Mouse (Mus musculus) ES-Bruce4 (cell line): ENCODE data around the gene Myl10. TPM values are rescaled to one million over a fixed set of nuclear protein-coding genes. Genes with fewer than 3 reads are reported as not detected.

Source experiments
- H3K27ac ChIP-seq: 2 replicates; pipeline ENCODE4 v1.5.1; 2012; ENCODE audit warnings: low read length, inconsistent platforms; ENCODE audit not compliant: insufficient read depth
- H3K27me3 ChIP-seq: 2 replicates; pipeline ENCODE4 v1.6.1; 2012; ENCODE audit warnings: mild to moderate bottlenecking, low read length, inconsistent platforms; ENCODE audit not compliant: control insufficient read depth, poor library complexity, insufficient read depth, severe bottlenecking
- H3K36me3 ChIP-seq: 2 replicates; pipeline ENCODE4 v1.6.1; 2012; ENCODE audit warnings: inconsistent platforms, mild to moderate bottlenecking, low read length, moderate library complexity; ENCODE audit not compliant: control insufficient read depth, poor library complexity, insufficient read depth, severe bottlenecking
- H3K4me1 ChIP-seq: one replicate; pipeline ENCODE4 v1.8.1; 2011; ENCODE audit warnings: low read length; ENCODE audit not compliant: control insufficient read depth, insufficient read depth
- H3K4me3 ChIP-seq: 2 replicates; pipeline ENCODE4 v1.5.1; 2011; ENCODE audit warnings: low read depth, mild to moderate bottlenecking, low read length
- H3K9ac ChIP-seq: 2 replicates; pipeline ENCODE4 v1.6.1; 2012; ENCODE audit warnings: low read depth, mild to moderate bottlenecking, inconsistent platforms; ENCODE audit not compliant: poor library complexity, severe bottlenecking
- H3K9me3 ChIP-seq: replicated peaks from 2 replicates; pipeline ENCODE4 v1.6.1; 2012; ENCODE audit warnings: mild to moderate bottlenecking, low read length, inconsistent platforms; ENCODE audit not compliant: control insufficient read depth, poor library complexity, insufficient read depth, severe bottlenecking
- CTCF ChIP-seq: IDR thresholded peaks from one replicate; pipeline ENCODE4 v1.8.1; 2011; ENCODE audit warnings: low read depth, low read length
- EP300 ChIP-seq: IDR thresholded peaks from 2 replicates; pipeline ENCODE4 v1.6.1; 2011; ENCODE audit warnings: low read depth, low read length; ENCODE audit not compliant: insufficient read depth
- POLR2A ChIP-seq: IDR thresholded peaks from one replicate; pipeline ENCODE4 v1.8.1; 2011; ENCODE audit warnings: low read length; ENCODE audit not compliant: insufficient read depth
- polyA plus RNA-seq: library from polyadenylated mRNA; stranded (reverse); fragments of >200 nt; gene quantifications from 2 replicates; pipeline ENCODE4 v1.2.4, GENCODE M21; 2011; ENCODE audit warnings: low read depth; ENCODE audit not compliant: missing spikeins, insufficient read depth, insufficient read length

Gene Myl10
- polyA plus RNA-seq, 1 experiment: not detected

DNA sequence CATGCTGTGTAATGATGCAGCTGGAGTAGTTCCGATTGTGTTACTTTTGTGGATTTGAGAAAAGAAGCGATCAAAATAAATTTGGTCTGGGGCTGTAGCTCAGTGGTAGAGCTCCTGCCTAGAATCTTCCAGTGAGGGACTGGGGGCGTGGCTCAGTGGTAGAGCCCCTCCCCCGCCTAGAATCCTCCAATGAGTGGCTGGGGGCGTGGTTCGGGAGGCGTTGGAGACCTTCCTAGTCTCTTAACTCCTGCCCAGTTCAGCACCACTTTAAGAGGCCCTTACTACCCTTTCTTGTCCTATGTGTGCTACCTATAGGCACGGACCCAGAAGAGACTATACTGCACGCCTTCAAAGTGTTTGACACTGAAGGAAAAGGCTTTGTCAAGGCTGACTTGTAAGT lies 4.7 kb downstream of the Myl10 start:
- no peaks in the 10 kb centered on the region for H3K4me1 ChIP-seq
- no peaks in the 10 kb centered on the region for H3K36me3 ChIP-seq
- H3K4me3 ChIP-seq: no peak overlapping the region
- no peak overlapping the region for H3K27ac ChIP-seq
- TF ChIP-seq POLR2A (no peak), EP300 (no peak), CTCF (no peak)
- no peaks in the 10 kb centered on the region for H3K27me3 ChIP-seq
- no peak overlapping the region for H3K9ac ChIP-seq
- H3K9me3 ChIP-seq: no peaks in the 10 kb centered on the region

DNA sequence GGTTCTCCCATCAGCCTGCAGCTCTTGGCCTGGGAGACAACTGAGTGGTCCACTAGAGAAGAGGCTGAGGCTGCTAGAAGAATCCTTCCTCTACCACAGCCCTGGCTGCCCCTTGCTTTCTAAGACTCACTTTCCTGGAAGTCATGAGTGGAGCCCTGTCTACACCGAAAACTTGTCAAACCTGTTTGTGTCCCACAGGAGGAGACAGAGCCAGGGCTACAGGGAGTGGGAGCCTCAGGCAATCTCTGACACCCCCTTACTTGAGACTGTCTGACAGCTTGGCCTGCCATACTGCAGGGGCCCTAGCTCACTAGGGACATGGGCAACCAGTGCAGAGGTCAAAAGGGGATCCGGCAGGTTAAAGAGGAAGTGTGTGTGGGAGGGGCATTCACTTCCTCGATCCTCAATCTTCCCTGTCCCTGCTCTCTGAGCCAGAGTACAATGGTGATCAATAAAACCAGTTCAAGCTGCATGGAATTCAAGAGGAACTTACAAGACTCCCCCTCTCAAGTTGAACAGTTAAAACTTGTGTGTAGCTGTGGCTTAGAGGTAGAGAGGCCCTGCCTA lies 9.3 kb downstream of the Myl10 start:
- TF ChIP-seq CTCF: no peak

DNA sequence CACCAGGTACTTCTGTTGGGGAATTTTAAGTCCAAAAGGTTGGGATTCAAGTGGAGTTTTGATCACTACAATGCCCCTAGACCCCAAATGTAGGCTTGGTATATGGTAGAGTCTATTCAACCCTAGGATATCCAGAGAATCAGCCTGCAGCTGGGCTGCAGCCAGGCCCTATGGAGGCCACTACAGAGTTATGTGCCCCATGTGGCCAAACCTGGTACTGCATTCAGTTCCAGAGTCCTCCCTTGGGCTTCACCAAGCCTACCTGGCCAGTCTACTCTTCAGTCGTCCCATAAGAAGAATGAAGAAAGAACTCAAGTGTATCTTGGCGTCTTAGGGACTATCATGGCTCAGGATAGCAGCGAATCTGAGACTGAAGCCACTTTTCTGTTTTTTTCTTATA lies 10.8 kb downstream of the Myl10 start:
- no peak overlapping the region for H3K4me3 ChIP-seq
- H3K27ac ChIP-seq: no peak overlapping the region
- TF ChIP-seq EP300: no peak
- TF ChIP-seq CTCF: peak; percentile 59
- no peaks in the 10 kb centered on the region for H3K9me3 ChIP-seq
- H3K9ac ChIP-seq: no peak overlapping the region
- no peaks in the 10 kb centered on the region for H3K4me1 ChIP-seq
- no peaks in the 10 kb centered on the region for H3K27me3 ChIP-seq
- no peaks in the 10 kb centered on the region for H3K36me3 ChIP-seq

More for the DNA sequence above, 9.3 kb downstream of the Myl10 start:
- H3K9ac ChIP-seq: no peak overlapping the region
- no peaks in the 10 kb centered on the region for H3K4me1 ChIP-seq
- H3K9me3 ChIP-seq: no peaks in the 10 kb centered on the region
- no peaks in the 10 kb centered on the region for H3K36me3 ChIP-seq
- H3K27me3 ChIP-seq: no peaks in the 10 kb centered on the region
- H3K27ac ChIP-seq: no peak overlapping the region
- no peak overlapping the region for H3K4me3 ChIP-seq

DNA sequence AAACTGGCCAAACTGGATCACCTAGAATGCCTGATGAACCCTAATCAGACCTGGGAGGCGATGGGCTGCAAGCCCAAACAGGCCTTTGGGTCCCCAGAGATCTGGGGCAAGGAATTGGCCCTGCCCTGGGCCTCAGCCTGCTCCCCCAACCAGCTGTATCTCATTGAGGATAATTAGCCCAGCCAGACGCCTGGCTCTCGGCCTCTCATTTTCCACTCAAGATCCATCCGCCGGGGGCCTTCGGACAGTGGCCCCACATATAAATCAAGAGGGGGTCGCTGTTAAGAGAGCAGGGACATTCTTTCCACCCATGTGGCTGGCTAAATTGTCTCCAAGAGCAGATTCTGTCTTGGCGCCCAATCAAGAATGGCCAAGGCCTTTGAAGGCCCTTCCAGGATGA lies 11.2 kb downstream of the Myl10 start:
- Histone ChIP-seq H3K4me1 (no peaks in the 10 kb centered on the region), H3K27me3 (no peaks in the 10 kb centered on the region), H3K27ac (no peak overlapping the region), H3K4me3 (no peak overlapping the region), H3K36me3 (no peaks in the 10 kb centered on the region), H3K9ac (no peak overlapping the region), H3K9me3 (no peaks in the 10 kb centered on the region)
- TF ChIP-seq EP300 (no peak), CTCF (no peak), POLR2A (no peak)

DNA sequence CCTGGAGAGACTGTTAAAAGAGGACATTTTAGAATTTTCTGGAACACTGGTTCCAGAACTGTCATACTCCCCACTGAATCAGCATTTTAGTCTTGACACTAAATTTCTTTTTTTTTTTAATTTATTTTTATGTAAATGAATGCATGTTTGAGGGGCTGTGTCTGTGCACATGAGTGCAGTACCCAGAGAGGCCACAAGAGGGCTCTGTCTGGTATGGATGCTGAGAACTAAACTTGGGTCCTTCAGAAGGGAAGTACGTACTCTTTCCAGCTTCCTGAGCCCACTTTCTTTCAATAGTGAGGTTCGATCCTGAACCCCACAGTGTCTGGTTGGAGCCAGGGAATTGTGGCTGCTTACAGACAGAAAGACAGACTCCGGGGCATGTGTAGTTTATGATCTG lies 12.6 kb downstream of the Myl10 start:
- Histone ChIP-seq H3K36me3 (no peaks in the 10 kb centered on the region), H3K9me3 (no peaks in the 10 kb centered on the region), H3K4me1 (no peaks in the 10 kb centered on the region), H3K27ac (no peak overlapping the region), H3K4me3 (no peak overlapping the region), H3K9ac (no peak overlapping the region), H3K27me3 (no peaks in the 10 kb centered on the region)
- peak; percentile 27 for TF ChIP-seq CTCF
- no peak for TF ChIP-seq POLR2A
- no peak for TF ChIP-seq EP300

DNA sequence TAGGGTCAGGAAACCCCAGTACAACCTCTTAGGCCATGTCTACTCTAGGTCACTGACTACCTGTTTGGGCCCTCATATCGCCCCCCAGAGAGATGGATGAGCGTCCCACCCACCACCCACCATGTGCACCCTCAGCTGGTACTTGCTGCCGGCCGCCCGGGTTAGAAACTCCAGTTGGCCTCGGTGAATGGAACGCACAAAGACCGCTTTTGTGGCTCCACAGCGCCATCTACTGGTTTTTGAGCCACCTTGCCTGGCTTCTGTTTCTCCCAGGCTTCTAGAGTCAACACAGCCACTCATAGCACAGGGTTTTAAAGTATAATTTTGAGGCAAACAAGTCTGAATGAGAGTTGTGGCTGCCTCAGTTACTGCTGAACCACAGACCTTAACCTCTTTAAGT lies 13.9 kb downstream of the Myl10 start:
- Histone ChIP-seq H3K36me3 (no peaks in the 10 kb centered on the region), H3K27me3 (no peaks in the 10 kb centered on the region), H3K9me3 (no peaks in the 10 kb centered on the region), H3K4me3 (no peak overlapping the region), H3K4me1 (no peaks in the 10 kb centered on the region), H3K27ac (no peak overlapping the region), H3K9ac (no peak overlapping the region)
- TF ChIP-seq CTCF (peak; percentile 80), POLR2A (no peak), EP300 (no peak)

DNA sequence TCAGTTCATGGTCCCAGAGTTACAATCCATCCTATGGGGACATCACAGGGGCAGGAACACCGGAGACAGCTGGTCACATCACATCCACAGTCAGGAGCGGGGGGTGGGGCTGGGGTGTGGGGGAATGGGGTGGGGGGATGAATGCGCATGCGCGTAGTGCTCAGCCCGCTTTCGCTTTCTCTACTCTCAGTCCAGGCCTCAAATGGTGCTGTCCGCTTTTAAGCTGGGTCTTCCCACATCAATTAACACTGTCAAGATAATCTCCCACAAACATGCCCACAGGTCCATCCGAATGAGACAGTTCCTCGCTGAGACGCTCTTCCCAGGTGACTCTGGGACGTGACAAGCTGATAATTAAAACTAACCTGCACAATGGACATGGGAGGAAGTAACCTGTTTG lies 15.2 kb downstream of the Myl10 start:
- TF ChIP-seq CTCF (no peak), EP300 (no peak), POLR2A (no peak)
- Histone ChIP-seq H3K36me3 (no peaks in the 10 kb centered on the region), H3K27me3 (no peaks in the 10 kb centered on the region), H3K9me3 (no peaks in the 10 kb centered on the region), H3K4me3 (no peak overlapping the region), H3K9ac (no peak overlapping the region), H3K27ac (no peak overlapping the region), H3K4me1 (no peaks in the 10 kb centered on the region)
